Mouse (Mus musculus) R1 (cell line): ENCODE data around the gene Hdac7.
A peak's percentile ranks its signal among the peaks of the same experiment; 100 is the strongest.

ENCODE experiments used
- DNase-seq: peaks from one replicate; pipeline ENCODE4 v3.0.0-alpha.2; 2018; ENCODE audit warnings: low read depth, low spot score

The Hdac7 gene

DNA sequence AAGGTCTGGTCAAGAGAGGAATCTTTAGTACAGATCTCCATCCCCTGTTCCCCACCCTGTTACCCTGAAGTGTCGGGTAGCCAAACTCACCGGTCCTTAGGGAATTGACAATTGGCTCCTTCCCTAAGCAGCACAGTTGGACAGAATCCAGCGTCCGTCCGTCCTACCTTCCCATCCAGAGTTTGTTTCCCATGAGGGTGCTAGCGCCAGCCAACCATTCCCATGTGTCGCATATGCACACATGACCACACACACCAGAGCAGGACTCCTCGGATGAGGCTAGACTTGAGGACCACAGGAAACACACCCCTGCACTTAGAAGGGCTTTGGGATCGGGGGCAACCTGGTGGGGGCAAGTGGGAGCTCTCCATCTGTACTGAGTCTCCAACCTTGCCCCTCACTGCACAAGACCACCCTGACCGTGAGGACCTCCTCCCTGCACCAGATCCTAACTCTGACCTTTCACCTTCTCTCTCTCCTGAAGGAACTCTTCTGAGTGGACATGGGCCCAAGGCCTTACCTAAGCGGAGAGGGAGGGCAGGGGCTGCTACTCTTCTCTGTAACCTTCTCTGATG, 53.1 kb downstream of the Hdac7 start:
- no peak for DNase-seq

DNA sequence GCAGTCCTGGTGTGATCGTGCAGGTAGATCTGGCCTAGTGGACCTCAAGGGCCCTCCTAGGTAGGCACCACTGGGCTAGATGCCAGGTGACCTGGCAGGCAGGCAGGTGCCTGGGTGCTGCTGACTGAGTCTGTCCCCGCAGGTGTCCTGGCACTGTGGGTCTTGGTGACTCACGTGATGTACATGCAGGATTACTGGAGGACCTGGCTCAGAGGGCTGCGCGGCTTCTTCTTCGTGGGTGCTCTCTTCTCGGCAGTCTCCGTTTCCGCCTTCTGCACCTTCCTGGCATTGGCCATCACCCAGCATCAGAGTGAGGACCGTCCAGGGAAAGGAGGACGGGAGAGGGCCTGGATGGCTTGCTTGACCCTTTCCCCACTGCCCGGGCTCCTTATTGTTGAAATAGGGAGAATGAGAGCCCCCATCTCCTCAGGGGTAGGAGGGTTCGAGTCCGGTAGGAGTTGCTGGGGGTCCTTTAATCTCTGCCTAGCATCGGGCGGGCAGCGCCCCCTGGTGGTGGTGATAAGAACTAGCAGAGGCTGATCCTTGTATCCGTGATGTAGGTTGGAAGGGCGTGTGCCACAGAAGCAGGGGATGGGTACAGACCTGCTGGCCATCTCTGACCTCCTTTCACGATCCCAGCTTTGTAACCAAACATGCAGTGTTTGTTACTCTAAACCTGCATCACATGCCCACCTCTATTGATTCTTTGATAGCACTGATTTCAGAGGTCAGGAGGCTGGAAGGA, 54.4 kb downstream of the Hdac7 start:
- peak; percentile 75 for DNase-seq

GRCm38 (mm10) chr15:97788821-97789220, 55.5 kb downstream of the Hdac7 start:
- no peak for DNase-seq

GRCm38 (mm10) chr15:97787799-97788667, 56.3 kb downstream of the Hdac7 start:
- peak; percentile 91 for DNase-seq

DNA sequence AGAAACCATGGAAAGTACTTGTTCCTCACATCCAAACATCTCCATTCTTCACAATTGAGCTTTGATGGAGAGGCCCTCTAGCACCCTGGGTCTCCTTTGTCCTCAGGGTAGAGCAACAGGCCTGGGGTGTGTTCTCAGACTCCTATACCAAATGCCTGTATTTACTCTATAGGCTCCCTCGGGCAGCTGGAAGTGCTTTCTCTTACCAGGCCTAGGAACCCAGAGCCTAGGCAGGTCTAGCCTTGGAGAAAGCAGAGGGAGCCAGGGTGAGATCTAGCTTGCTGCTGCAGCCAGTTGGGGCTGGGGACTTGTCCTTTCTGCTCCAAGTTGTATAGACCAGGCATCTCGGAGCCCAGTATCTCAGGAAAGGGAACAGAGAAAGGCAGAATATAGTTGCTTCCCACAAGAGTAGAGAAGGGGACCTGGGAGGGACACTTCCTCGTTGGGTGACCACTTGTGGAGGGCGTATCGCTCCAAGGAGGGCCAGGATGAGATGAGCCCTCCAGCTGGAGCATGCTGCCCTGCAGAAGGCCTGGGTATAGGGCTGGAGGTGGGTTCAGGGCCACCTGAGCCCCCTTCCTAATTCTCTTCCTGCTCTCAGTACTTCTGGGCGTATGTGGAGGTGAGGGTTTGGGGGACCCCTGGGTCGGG, 57.0 kb downstream of the Hdac7 start:
- DNase-seq: no peak

- DNase-seq: peak; percentile 57
Measured at GRCm38 (mm10) chr15:97786412-97787112, 57.7 kb downstream of the Hdac7 start.

DNA sequence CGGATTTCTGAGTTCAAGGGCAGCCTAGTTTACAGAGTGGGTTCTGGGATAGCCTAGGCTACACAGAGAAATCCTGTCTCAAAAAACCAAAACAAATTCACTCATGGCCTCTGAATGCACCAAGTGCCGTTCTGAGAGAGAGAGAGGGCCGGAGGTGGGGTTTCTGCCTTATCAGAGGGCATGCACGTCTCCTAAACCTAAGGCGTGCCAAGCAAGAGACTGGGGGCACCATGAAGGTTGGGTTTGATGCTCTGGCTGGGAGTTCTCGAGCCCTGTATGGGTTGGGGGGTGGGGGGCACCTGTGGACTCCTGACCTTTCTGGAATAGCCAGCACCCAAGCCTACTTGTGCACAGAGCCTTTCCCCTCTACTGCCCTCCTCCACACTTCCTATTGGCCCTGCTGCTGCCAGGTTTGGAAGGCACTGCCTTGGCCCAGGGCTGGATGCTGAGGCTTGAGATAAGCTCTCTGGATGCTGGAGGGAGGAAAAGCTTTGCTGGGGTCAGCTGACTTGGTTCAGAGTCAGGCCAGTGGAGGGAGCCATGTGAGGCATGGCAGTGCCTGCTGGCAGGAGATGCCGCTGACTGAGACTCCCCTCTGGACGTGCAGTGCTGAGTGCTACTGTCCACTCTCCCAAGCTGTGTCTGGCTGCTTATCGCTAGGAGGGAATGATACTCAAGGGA, 58.4 kb downstream of the Hdac7 start:
- DNase-seq: no peak

DNA sequence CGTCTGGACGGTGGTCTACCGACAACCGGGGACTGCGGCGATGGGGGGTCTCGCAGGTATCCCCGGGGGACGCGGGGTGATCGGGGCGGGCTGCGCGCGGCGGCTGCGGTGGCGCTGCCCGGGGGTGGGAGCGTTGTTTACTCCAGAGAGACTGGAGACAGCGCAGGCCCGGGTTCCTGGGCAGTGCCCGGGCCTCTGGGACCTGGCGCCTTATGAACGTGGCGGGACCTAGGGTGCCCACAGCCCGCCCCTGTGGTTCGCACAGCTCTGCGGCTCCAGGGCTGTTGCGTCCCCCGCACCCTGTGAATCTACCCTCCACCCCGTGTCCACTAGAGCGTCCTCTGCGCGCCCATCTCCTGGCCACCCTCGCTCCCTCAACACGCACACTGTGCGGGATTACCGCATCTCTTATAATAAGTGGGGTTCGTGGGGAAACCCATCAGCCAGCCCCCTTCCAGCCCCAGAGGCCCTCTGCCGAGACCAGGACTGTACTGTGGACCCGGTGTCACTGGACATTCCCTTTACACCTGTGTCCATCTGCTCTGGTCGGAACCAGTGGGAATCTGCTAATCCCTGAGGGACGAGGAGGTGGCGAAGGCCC, 59.6 kb downstream of the Hdac7 start:
- no peak for DNase-seq

DNA sequence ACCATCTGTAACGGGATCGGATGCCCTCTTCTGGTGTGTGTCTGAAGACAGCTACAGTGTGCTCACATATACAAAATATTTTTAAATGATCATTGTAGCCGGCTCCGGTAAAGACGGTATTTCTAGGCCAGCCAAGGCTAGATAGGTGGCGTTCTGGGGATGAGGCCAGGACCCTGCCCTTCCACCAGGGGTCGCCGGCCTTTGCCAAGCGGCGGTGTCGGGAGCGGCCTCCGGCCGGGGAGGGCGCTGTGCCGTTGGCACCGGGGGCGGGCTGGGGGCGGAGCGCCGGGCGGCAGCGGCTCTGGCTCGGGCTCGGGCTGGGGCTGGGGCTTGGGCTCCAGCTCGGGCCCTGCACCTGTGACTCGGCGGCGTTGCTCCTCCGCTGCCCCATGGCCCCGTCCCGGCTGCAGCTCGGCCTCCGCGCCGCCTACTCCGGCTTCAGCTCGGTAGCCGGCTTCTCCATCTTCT, 60.2 kb downstream of the Hdac7 start:
- DNase-seq: peak; percentile 84

GRCm38 (mm10) chr15:97782749-97783105, 61.6 kb downstream of the Hdac7 start:
- peak; percentile 90 for DNase-seq

DNA sequence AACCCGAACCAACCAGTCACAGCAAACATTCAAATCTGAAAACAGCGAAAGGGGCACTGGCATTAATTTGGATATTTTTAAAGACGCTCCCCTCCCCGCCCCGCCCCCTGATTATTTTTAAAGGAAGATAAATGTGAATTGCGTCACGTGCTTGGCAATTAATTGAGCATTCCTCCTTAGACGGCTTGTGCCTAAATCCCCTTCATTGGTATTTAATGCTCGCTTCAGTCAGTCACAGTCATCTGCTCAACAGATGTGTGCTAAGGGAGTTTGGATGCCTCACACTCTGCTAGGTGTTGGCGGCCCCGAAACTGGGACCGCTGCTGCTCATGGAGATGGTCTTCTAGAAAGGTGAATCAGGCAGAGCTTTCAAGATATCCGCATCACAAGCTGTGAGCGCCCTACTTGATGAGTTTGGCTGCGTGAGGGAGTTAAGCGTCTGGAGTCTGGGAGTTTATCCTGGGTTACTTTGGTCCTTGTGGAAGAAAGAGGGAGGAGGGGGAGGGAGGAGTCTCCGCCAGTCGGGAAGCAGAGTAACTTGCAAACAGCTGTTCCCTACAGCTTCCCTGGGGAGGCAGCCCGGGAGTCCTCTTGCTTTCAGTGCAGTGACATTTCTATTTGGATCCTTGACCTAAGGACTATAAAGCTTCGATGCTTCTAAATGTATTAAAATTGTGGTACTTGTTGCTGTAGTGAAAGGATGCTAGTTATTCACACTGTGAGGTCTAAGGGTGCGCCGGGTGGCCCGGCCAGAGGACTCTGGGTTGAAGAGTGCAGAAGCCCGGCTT, 62.1 kb downstream of the Hdac7 start:
- DNase-seq: peak; percentile 61

- no peak for DNase-seq
Measured at GRCm38 (mm10) chr15:97780611-97781031, 63.7 kb downstream of the Hdac7 start.

GRCm38 (mm10) chr15:97779576-97779975, 64.7 kb downstream of the Hdac7 start:
- DNase-seq: no peak

- DNase-seq: no peak
Measured at GRCm38 (mm10) chr15:97778311-97779098, 65.8 kb downstream of the Hdac7 start, which contains the start of gene Slc48a1. Gene Slc48a1 (plus strand): TSS chr15:97778520.

DNA sequence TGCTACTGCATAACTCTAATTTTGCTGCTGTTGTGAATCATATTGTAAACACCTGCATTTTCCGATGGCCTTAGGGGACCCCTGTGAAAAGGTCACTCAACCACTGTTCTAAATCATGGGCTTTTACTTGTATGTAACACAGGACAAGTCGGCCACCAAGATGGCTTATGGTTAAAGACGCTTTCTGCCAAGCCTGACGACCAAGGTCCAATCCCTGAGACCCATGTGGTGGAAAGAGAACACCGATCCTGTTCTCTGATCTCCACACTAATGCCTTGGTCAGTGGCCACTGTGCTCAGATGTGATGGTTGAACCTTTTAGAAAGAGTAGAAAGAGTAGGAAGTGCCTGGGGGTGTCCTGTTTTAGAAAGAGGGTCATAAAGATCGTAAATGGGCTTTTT, 67.4 kb downstream of the Hdac7 start:
- DNase-seq: no peak

- DNase-seq: peak; percentile 74
Measured at GRCm38 (mm10) chr15:97776514-97776913, 67.8 kb downstream of the Hdac7 start.

- no peak for DNase-seq
Measured at GRCm38 (mm10) chr15:97773961-97774370, 70.3 kb downstream of the Hdac7 start.

- DNase-seq: peak; percentile 52
Measured at GRCm38 (mm10) chr15:97773108-97773507, 71.2 kb downstream of the Hdac7 start.

GRCm38 (mm10) chr15:97770280-97770679, 74.0 kb downstream of the Hdac7 start:
- DNase-seq: no peak
